Mouse (Mus musculus) left cerebral cortex, adult 2 months (tissue): ENCODE results near the gene Grhpr. TPM values are rescaled to one million over a fixed set of nuclear protein-coding genes. Genes with fewer than 3 reads are reported as not detected.
"Not testable (repeated sequence)": the region's sequence is repeated elsewhere in the genome, so short reads cannot be mapped to it uniquely, and the experiment has no call there.

Experiments used
- DNase-seq, 2 experiments: peaks; one replicate each; pipeline ENCODE4 v3.0.0; 2021 to 2022; ENCODE audit warnings: low spot score in 2 of 2, mixed read lengths in 1 of 2; ENCODE audit errors: extremely low spot score in 1 of 2
- H3K27ac ChIP-seq: fragments of 200-600 bp; 2 replicates; pipeline ENCODE4 v1.8.1; 2022
- H3K4me3 ChIP-seq: fragments of 200-600 bp; 2 replicates; pipeline ENCODE4 v1.8.1; 2022
- CTCF ChIP-seq: fragments of 200-600 bp; IDR thresholded peaks from 2 replicates; pipeline ENCODE4 v1.8.1; 2022; ENCODE audit warnings: antibody characterized with exemption, mild to moderate bottlenecking, moderate library complexity
- intact Hi-C: fragments of 180-260 bp; cut with DNase I; formaldehyde crosslinking; loops from one replicate; pipeline ENCODE4 v1.15.1; 2025
- total RNA-seq, 2 experiments: library from RNA; stranded (reverse); gene quantifications; 2 replicates each; pipeline ENCODE4 v1.2.3; 2021

Grhpr gene
- total RNA-seq, 2 experiments from 2014 or later, result 27.3 to 28.7 TPM

GRCm38 (mm10) chr4:44976921-44977710 lies 4.1 kb upstream of the Grhpr start:
- DNase-seq, result no peak
- no peak; the same call in 1 of the 2 replicates for TF ChIP-seq CTCF
- intact Hi-C loops, result no loop called here
- no peak overlapping the region for H3K4me3 ChIP-seq
- H3K27ac ChIP-seq, result no peak overlapping the region

GRCm38 (mm10) chr4:44978175-44978574 lies 3.0 kb upstream of the Grhpr start:
- no peak overlapping the region for H3K4me3 ChIP-seq
- TF ChIP-seq CTCF, result no peak
- H3K27ac ChIP-seq, result no peak overlapping the region
- intact Hi-C loops, result no loop called here
- DNase-seq, result no peak

- Histone ChIP-seq H3K27ac (no peak overlapping the region), H3K4me3 (no peak overlapping the region)
- no peak for DNase-seq
- TF ChIP-seq CTCF, result no peak
- intact Hi-C loops, result loop anchor here (2.0 kb wide), 1 partner anchor 31 kb away; no protein-coding TSS in a partner anchor
These were observed 1.3 kb upstream of the Grhpr start for GRCm38 (mm10) chr4:44979794-44980338.

GRCm38 (mm10) chr4:44981974-44982287 lies 736 bp downstream of the Grhpr start:
- intact Hi-C loops, result loop anchor here (2.0 kb wide), 1 partner anchor 29 kb away; no protein-coding TSS in a partner anchor
- no peak for TF ChIP-seq CTCF
- Histone ChIP-seq H3K27ac (peak overlapping the region; percentile 88), H3K4me3 (peak overlapping the region; percentile 66)
- no peak for DNase-seq

GRCm38 (mm10) chr4:44982440-44983130 lies 1.4 kb downstream of the Grhpr start:
- DNase-seq, result no peak
- intact Hi-C loops, result no loop called here
- TF ChIP-seq CTCF, result no peak
- no peak overlapping the region for H3K27ac ChIP-seq
- H3K4me3 ChIP-seq, result no peak overlapping the region; the same call in 1 of the 2 replicates

GRCm38 (mm10) chr4:44983131-44983740 lies 2.0 kb downstream of the Grhpr start:
- no peak for TF ChIP-seq CTCF
- no peak overlapping the region for H3K4me3 ChIP-seq
- no peak for DNase-seq
- intact Hi-C loops, result no loop called here
- no peak overlapping the region for H3K27ac ChIP-seq

- intact Hi-C loops, result no loop called here
- DNase-seq, result no peak
- H3K4me3 ChIP-seq, result no peak overlapping the region
- H3K27ac ChIP-seq, result no peak overlapping the region
- no peak for TF ChIP-seq CTCF
These were observed 9.4 kb downstream of the Grhpr start for GRCm38 (mm10) chr4:44990560-44990959.

- H3K4me3 ChIP-seq, intact Hi-C loops, DNase-seq, H3K27ac ChIP-seq: not testable (repeated sequence)
These were observed 11.1 kb downstream of the Grhpr start for GRCm38 (mm10) chr4:44992330-44992729.

- H3K4me3 ChIP-seq, H3K27ac ChIP-seq, intact Hi-C loops, DNase-seq: not testable (repeated sequence)
These were observed 12.0 kb downstream of the Grhpr start for GRCm38 (mm10) chr4:44993179-44993578.

- Histone ChIP-seq H3K4me3 (no peak overlapping the region), H3K27ac (no peak overlapping the region)
- no peak for TF ChIP-seq CTCF
- DNase-seq, result no peak
- intact Hi-C loops, result no loop called here
These were observed 12.7 kb downstream of the Grhpr start for GRCm38 (mm10) chr4:44993847-44994246.

GRCm38 (mm10) chr4:44994776-44995175 lies 13.6 kb downstream of the Grhpr start:
- TF ChIP-seq CTCF, result no peak
- no peak for DNase-seq
- intact Hi-C loops, result no loop called here

GRCm38 (mm10) chr4:44998071-44998470 lies 16.9 kb downstream of the Grhpr start:
- H3K4me3 ChIP-seq, result no peak overlapping the region
- no peak for TF ChIP-seq CTCF
- no peak for DNase-seq
- no peak overlapping the region for H3K27ac ChIP-seq
- intact Hi-C loops, result no loop called here

More at GRCm38 (mm10) chr4:44994776-44995175, 13.6 kb downstream of the Grhpr start:
- Histone ChIP-seq H3K4me3 (no peak overlapping the region), H3K27ac (no peak overlapping the region)
